Mouse (Mus musculus) embryonic facial prominence, embryonic 14.5 days (tissue): ENCODE data around the gene E430018J23Rik. TPM values are rescaled to one million over a fixed set of nuclear protein-coding genes. Genes with fewer than 3 reads are reported as not detected.
"Not testable (repeated sequence)": the region's sequence is repeated elsewhere in the genome, so short reads cannot be mapped to it uniquely, and the experiment has no call there.

ENCODE experiments used
- ATAC-seq: fragments of 200-750 bp; cut with Nextera tagmentation; 2 replicates; pipeline ENCODE4 v1.8.0; 2017; ENCODE audit warnings: low read depth, moderate number of reproducible peaks, moderate TSS enrichment
- DNase-seq: peaks from one replicate; pipeline ENCODE4 v3.0.0-alpha.2; 2015; ENCODE audit warnings: low spot score
- H3K27ac ChIP-seq: fragments of 300-500 bp; sonication (generic); replicated peaks from 2 replicates; pipeline ENCODE4 v1.5.1; 2014; ENCODE audit warnings: low read depth, mild to moderate bottlenecking, low read length, moderate library complexity
- H3K27me3 ChIP-seq: fragments of 300-500 bp; sonication (generic); replicated peaks from 2 replicates; pipeline ENCODE4 v1.6.1; 2014; ENCODE audit warnings: low read length; ENCODE audit not compliant: control insufficient read depth, insufficient read depth
- H3K36me3 ChIP-seq: fragments of 300-500 bp; sonication (generic); 2 replicates; pipeline ENCODE4 v1.6.1; 2014; ENCODE audit warnings: low read length, mixed read lengths; ENCODE audit not compliant: control insufficient read depth, insufficient read depth
- H3K4me1 ChIP-seq: fragments of 300-500 bp; sonication (generic); 2 replicates; pipeline ENCODE4 v1.6.1; 2014; ENCODE audit warnings: antibody characterized with exemption, low read length; ENCODE audit not compliant: control insufficient read depth, insufficient read depth
- H3K4me2 ChIP-seq: fragments of 300-500 bp; sonication (generic); 2 replicates; pipeline ENCODE4 v1.6.1; 2014; ENCODE audit warnings: low read depth, mild to moderate bottlenecking, low read length, moderate library complexity, mixed read lengths
- H3K4me3 ChIP-seq: fragments of 300-500 bp; sonication (generic); 2 replicates; pipeline ENCODE4 v1.5.1; 2014; ENCODE audit warnings: low read depth, mild to moderate bottlenecking, low read length
- H3K9ac ChIP-seq: fragments of 300-500 bp; sonication (generic); 2 replicates; pipeline ENCODE4 v1.6.1; 2014; ENCODE audit warnings: low read depth, mild to moderate bottlenecking, low read length, moderate library complexity, mixed read lengths
- H3K9me3 ChIP-seq: fragments of 300-500 bp; sonication (generic); 2 replicates; pipeline ENCODE4 v1.6.1; 2016; ENCODE audit warnings: low read length; ENCODE audit not compliant: control insufficient read depth
- WGBS: fragments of 180-500 bp; shearing (Covaris S2); extraction: QIAGEN DNeasy Blood & Tissue Kit; methylation state at CpG from one replicate; pipeline ENCODE4 v1.1.7; 2014; 5-methylcytosine and 5-hydroxymethylcytosine counted together
- polyA plus RNA-seq: library from polyadenylated mRNA; unstranded; fragments of >200 nt; fragmentation: Nextera tagmentation; extraction: Ambion mirVana; gene quantifications from 2 replicates; pipeline ENCODE4 v1.2.1, GENCODE M21; 2014

E430018J23Rik gene
- polyA plus RNA-seq, 1 experiment from 2014 or later, result 5.6 TPM

GRCm38 (mm10) chr7:127366249-127366648 is 27.2 kb downstream of the E430018J23Rik start:
- Histone ChIP-seq H3K4me3 (no peak overlapping the region), H3K36me3 (no peaks in the 10 kb centered on the region), H3K27me3 (peaks cover 12% of the 10 kb centered on the region; the same call in 1 of the 2 replicates), H3K4me2 (no peak overlapping the region), H3K27ac (no peak overlapping the region), H3K9ac (no peak overlapping the region), H3K4me1 (peaks cover 5% of the 10 kb centered on the region; the same call in 1 of the 2 replicates), H3K9me3 (no peaks in the 10 kb centered on the region)
- WGBS, result 77% methylated on average over 3 of the region's 3 CpGs
- DNase-seq (no peak), ATAC-seq (no peak)

- no peak for ATAC-seq
- no peak overlapping the region for H3K27ac ChIP-seq
- H3K9me3 ChIP-seq, result no peaks in the 10 kb centered on the region
- peaks cover 5% of the 10 kb centered on the region; the same call in 1 of the 2 replicates for H3K4me1 ChIP-seq
- H3K4me2 ChIP-seq, result peak overlapping the region; percentile 77
- H3K36me3 ChIP-seq, result no peaks in the 10 kb centered on the region
- peaks cover 12% of the 10 kb centered on the region; the same call in 1 of the 2 replicates for H3K27me3 ChIP-seq
- no peak for DNase-seq
- H3K9ac ChIP-seq, result no peak overlapping the region
- H3K4me3 ChIP-seq, result peak overlapping the region; percentile 37
- 45% methylated on average over 4 of the region's 4 CpGs for WGBS
Observed at GRCm38 (mm10) chr7:127364166-127364565, 29.3 kb downstream of the E430018J23Rik start.

GRCm38 (mm10) chr7:127363475-127363921 is 29.9 kb downstream of the E430018J23Rik start:
- peak overlapping the region; percentile 77 for H3K4me2 ChIP-seq
- H3K4me1 ChIP-seq, result peaks cover 5% of the 10 kb centered on the region; the same call in 1 of the 2 replicates
- peak overlapping the region; percentile 66 for H3K9ac ChIP-seq
- no peaks in the 10 kb centered on the region for H3K36me3 ChIP-seq
- no peak overlapping the region for H3K27ac ChIP-seq
- H3K9me3 ChIP-seq, result no peaks in the 10 kb centered on the region
- H3K4me3 ChIP-seq, result peak overlapping the region; percentile 37
- ATAC-seq (no peak), DNase-seq (peak; percentile 27)
- peaks cover 12% of the 10 kb centered on the region; the same call in 1 of the 2 replicates for H3K27me3 ChIP-seq
- WGBS, result 2% methylated on average over 24 of the region's 24 CpGs

GRCm38 (mm10) chr7:127362418-127362817 is 31.0 kb downstream of the E430018J23Rik start:
- Histone ChIP-seq H3K4me2 (peak overlapping the region; percentile 35), H3K4me3 (peak overlapping the region; percentile 21), H3K27me3 (peaks cover 12% of the 10 kb centered on the region; the same call in 1 of the 2 replicates)
- not testable (repeated sequence) for H3K9me3 ChIP-seq, H3K4me1 ChIP-seq, H3K9ac ChIP-seq, H3K27ac ChIP-seq, H3K36me3 ChIP-seq, ATAC-seq
- peak; percentile 73 for DNase-seq
- 21% methylated on average over 13 of the region's 13 CpGs for WGBS

- H3K9ac ChIP-seq, result no peak overlapping the region
- no peak for ATAC-seq
- H3K4me2 ChIP-seq, result no peak overlapping the region
Observed at GRCm38 (mm10) chr7:127361449-127361848, 32.0 kb downstream of the E430018J23Rik start.

GRCm38 (mm10) chr7:127360265-127360664 is 33.2 kb downstream of the E430018J23Rik start:
- no peak overlapping the region for H3K4me2 ChIP-seq
- no peak overlapping the region for H3K4me3 ChIP-seq
- peaks cover 12% of the 10 kb centered on the region; the same call in 1 of the 2 replicates for H3K27me3 ChIP-seq
- H3K9ac ChIP-seq, result no peak overlapping the region
- ATAC-seq (no peak), DNase-seq (no peak)
- no peaks in the 10 kb centered on the region for H3K36me3 ChIP-seq
- H3K9me3 ChIP-seq, result no peaks in the 10 kb centered on the region
- peaks cover 5% of the 10 kb centered on the region; the same call in 1 of the 2 replicates for H3K4me1 ChIP-seq
- no peak overlapping the region for H3K27ac ChIP-seq
- WGBS, result 83% methylated on average over 4 of the region's 4 CpGs

More at GRCm38 (mm10) chr7:127361449-127361848, 32.0 kb downstream of the E430018J23Rik start:
- no peaks in the 10 kb centered on the region for H3K36me3 ChIP-seq
- H3K4me1 ChIP-seq, result peaks cover 5% of the 10 kb centered on the region; the same call in 1 of the 2 replicates
- DNase-seq, result no peak
- H3K27me3 ChIP-seq, result peaks cover 12% of the 10 kb centered on the region; the same call in 1 of the 2 replicates
- H3K4me3 ChIP-seq, result no peak overlapping the region
- H3K9me3 ChIP-seq, result no peaks in the 10 kb centered on the region
- H3K27ac ChIP-seq, result no peak overlapping the region
- WGBS, result 46% methylated on average over 7 of the region's 13 CpGs

- Histone ChIP-seq H3K9ac (no peak overlapping the region), H3K27me3 (peaks cover 10% of the 10 kb centered on the region; the same call in 1 of the 2 replicates), H3K27ac (no peak overlapping the region), H3K4me3 (no peak overlapping the region), H3K36me3 (no peaks in the 10 kb centered on the region), H3K9me3 (0 out of 2 replicates have a peak, but pooled peaks cover 2% of the 10 kb centered on the region), H3K4me2 (no peak overlapping the region), H3K4me1 (peaks cover 3% of the 10 kb centered on the region; the same call in 1 of the 2 replicates)
- WGBS, result 66% methylated on average over 4 of the region's 4 CpGs
- ATAC-seq (no peak), DNase-seq (no peak)
Observed at GRCm38 (mm10) chr7:127358472-127358871, 35.0 kb downstream of the E430018J23Rik start.

GRCm38 (mm10) chr7:127357871-127358270 is 35.6 kb downstream of the E430018J23Rik start:
- H3K36me3 ChIP-seq, result no peaks in the 10 kb centered on the region

GRCm38 (mm10) chr7:127355796-127356195 is 37.6 kb downstream of the E430018J23Rik start:
- DNase-seq (no peak), ATAC-seq (no peak)
- Histone ChIP-seq H3K27ac (no peak overlapping the region), H3K4me3 (no peak overlapping the region), H3K36me3 (no peaks in the 10 kb centered on the region), H3K9me3 (0 out of 2 replicates have a peak, but pooled peaks cover 6% of the 10 kb centered on the region), H3K4me1 (no peaks in the 10 kb centered on the region), H3K27me3 (no peaks in the 10 kb centered on the region; the same call in 1 of the 2 replicates), H3K9ac (no peak overlapping the region), H3K4me2 (no peak overlapping the region)
- WGBS, result 59% methylated on average over 3 of the region's 3 CpGs

More at GRCm38 (mm10) chr7:127357871-127358270, 35.6 kb downstream of the E430018J23Rik start:
- Histone ChIP-seq H3K9ac (no peak overlapping the region), H3K4me2 (no peak overlapping the region), H3K27me3 (peaks cover 6% of the 10 kb centered on the region; the same call in 1 of the 2 replicates), H3K9me3 (0 out of 2 replicates have a peak, but pooled peaks cover 6% of the 10 kb centered on the region), H3K4me3 (no peak overlapping the region), H3K27ac (no peak overlapping the region), H3K4me1 (no peaks in the 10 kb centered on the region)
- WGBS, result 54% methylated on average over 2 of the region's 2 CpGs
- no peak for DNase-seq
- ATAC-seq, result no peak
